Mouse (Mus musculus): Measurements from ENCODE around the gene Sugct. TPM values are rescaled to one million over a fixed set of nuclear protein-coding genes. Genes with fewer than 3 reads are reported as not detected.

Gene Sugct
- total RNA-seq, 2 experiments from 2014 or later = 1.2 to 1.8 TPM

GRCm38 (mm10) chr13:17301590-17301989 is 393.8 kb downstream of the Sugct start:
- no peak for DNase-seq
- intact Hi-C loops (cut with DNase I) = no loop called here

GRCm38 (mm10) chr13:17297462-17298005 is 397.8 kb downstream of the Sugct start:
- DNase-seq = no peak
- intact Hi-C loops (cut with DNase I) = no loop called here

GRCm38 (mm10) chr13:17296912-17297311 is 398.4 kb downstream of the Sugct start:
- no peak for DNase-seq
- intact Hi-C loops (cut with DNase I) = no loop called here

GRCm38 (mm10) chr13:17296460-17296859 is 398.9 kb downstream of the Sugct start:
- intact Hi-C loops (cut with DNase I) = no loop called here
- DNase-seq = no peak

- intact Hi-C loops (cut with DNase I) = no loop called here
- DNase-seq = no peak
These were observed 404.3 kb downstream of the Sugct start for GRCm38 (mm10) chr13:17291057-17291456.

- DNase-seq = no peak
- intact Hi-C loops (cut with DNase I) = no loop called here
These were observed 407.0 kb downstream of the Sugct start for GRCm38 (mm10) chr13:17288377-17288776.

- intact Hi-C loops (cut with DNase I) = no loop called here
- DNase-seq = no peak
These were observed 449.4 kb downstream of the Sugct start for GRCm38 (mm10) chr13:17245936-17246335.

- intact Hi-C loops (cut with DNase I) = no loop called here
- DNase-seq = no peak
These were observed 478.8 kb downstream of the Sugct start for GRCm38 (mm10) chr13:17216524-17216923.

GRCm38 (mm10) chr13:17212681-17213080 is 482.7 kb downstream of the Sugct start:
- intact Hi-C loops (cut with DNase I) = no loop called here
- no peak for DNase-seq

GRCm38 (mm10) chr13:17190180-17190762 is 505.1 kb downstream of the Sugct start:
- DNase-seq = no peak
- intact Hi-C loops (cut with DNase I) = no loop called here

GRCm38 (mm10) chr13:17185253-17185652 is 510.1 kb downstream of the Sugct start:
- no peak for DNase-seq
- intact Hi-C loops (cut with DNase I) = no loop called here

GRCm38 (mm10) chr13:17165917-17166316 is 529.4 kb downstream of the Sugct start:
- intact Hi-C loops (cut with DNase I) = no loop called here
- no peak for DNase-seq

- no peak for DNase-seq
- intact Hi-C loops (cut with DNase I) = no loop called here
These were observed 530.6 kb downstream of the Sugct start for GRCm38 (mm10) chr13:17164721-17165120.

GRCm38 (mm10) chr13:17146441-17146992 is 548.8 kb downstream of the Sugct start:
- intact Hi-C loops (cut with DNase I) = no loop called here
- DNase-seq = no peak

- intact Hi-C loops (cut with DNase I) = no loop called here
- no peak for DNase-seq
These were observed 579.3 kb downstream of the Sugct start for GRCm38 (mm10) chr13:17116073-17116472.

GRCm38 (mm10) chr13:17102372-17102771 is 593.0 kb downstream of the Sugct start:
- intact Hi-C loops (cut with DNase I) = no loop called here
- no peak for DNase-seq

- no peak for DNase-seq
- intact Hi-C loops (cut with DNase I) = no loop called here
These were observed 608.8 kb downstream of the Sugct start for GRCm38 (mm10) chr13:17086547-17086946.

- intact Hi-C loops (cut with DNase I) = no loop called here
- DNase-seq = no peak
These were observed 609.2 kb downstream of the Sugct start for GRCm38 (mm10) chr13:17086146-17086545.

GRCm38 (mm10) chr13:17084946-17085852 is 610.2 kb downstream of the Sugct start:
- intact Hi-C loops (cut with DNase I) = no loop called here
- DNase-seq = no peak

- intact Hi-C loops (cut with DNase I) = no loop called here
- no peak for DNase-seq
These were observed 613.7 kb downstream of the Sugct start for GRCm38 (mm10) chr13:17081618-17082017.

GRCm38 (mm10) chr13:17065552-17065951 is 629.8 kb downstream of the Sugct start:
- intact Hi-C loops (cut with DNase I) = no loop called here
- DNase-seq = no peak

- no peak for DNase-seq
- intact Hi-C loops (cut with DNase I) = no loop called here
These were observed 638.7 kb downstream of the Sugct start for GRCm38 (mm10) chr13:17056650-17057049.

Measured in heart, postnatal 10 days (tissue).